Mouse (Mus musculus) G1E-ER4 (cell line): ENCODE results near the gene Cnpy3. TPM values are rescaled to one million over a fixed set of nuclear protein-coding genes. Genes with fewer than 3 reads are reported as not detected.

ENCODE experiments used
- GATA1 ChIP-seq: IDR thresholded peaks from one replicate; pipeline ENCODE4 v1.8.0; 2012; ENCODE audit warnings: low read length, inconsistent platforms
- polyA plus RNA-seq: library from polyadenylated mRNA; stranded (reverse); fragments of >175 nt; gene quantifications from 2 replicates; pipeline ENCODE4 v1.2.3, GENCODE M21; 2012

Gene Cnpy3
- polyA plus RNA-seq, 1 experiment = 81.9 TPM

GRCm38 (mm10) chr17:46728904-46729318, 23.1 kb downstream of the Cnpy3 start, which contains the start of gene Gnmt:
Gnmt (minus strand) TSS chr17:46729168.
- no peak for TF ChIP-seq GATA1

- TF ChIP-seq GATA1 = no peak
Observed at GRCm38 (mm10) chr17:46728496-46728895, 23.5 kb downstream of the Cnpy3 start.

GRCm38 (mm10) chr17:46728021-46728420, 24.0 kb downstream of the Cnpy3 start:
- no peak for TF ChIP-seq GATA1

- TF ChIP-seq GATA1 = no peak
Observed at GRCm38 (mm10) chr17:46727271-46727670, 24.7 kb downstream of the Cnpy3 start.

- TF ChIP-seq GATA1 = no peak
Observed at GRCm38 (mm10) chr17:46725731-46726645, 26.0 kb downstream of the Cnpy3 start.

- TF ChIP-seq GATA1 = no peak
Observed at GRCm38 (mm10) chr17:46725273-46725672, 26.7 kb downstream of the Cnpy3 start.

GRCm38 (mm10) chr17:46724477-46725084, 27.4 kb downstream of the Cnpy3 start:
- no peak for TF ChIP-seq GATA1

- TF ChIP-seq GATA1 = no peak
Observed at GRCm38 (mm10) chr17:46721077-46721476, 30.9 kb downstream of the Cnpy3 start.

- TF ChIP-seq GATA1 = no peak
Observed at GRCm38 (mm10) chr17:46714756-46715481, 37.1 kb downstream of the Cnpy3 start.

GRCm38 (mm10) chr17:46713849-46714248, 38.2 kb downstream of the Cnpy3 start:
- TF ChIP-seq GATA1 = no peak

- TF ChIP-seq GATA1 = no peak
Observed at GRCm38 (mm10) chr17:46712442-46712841, 39.6 kb downstream of the Cnpy3 start.

- no peak for TF ChIP-seq GATA1
Observed at GRCm38 (mm10) chr17:46711612-46712271, 40.3 kb downstream of the Cnpy3 start.

- TF ChIP-seq GATA1 = no peak
Observed at GRCm38 (mm10) chr17:46710959-46711597, 40.9 kb downstream of the Cnpy3 start, which contains the start of gene Pex6. Pex6 (plus strand) TSS chr17:46711463.

- TF ChIP-seq GATA1 = no peak
Observed at GRCm38 (mm10) chr17:46706375-46707089, 45.5 kb downstream of the Cnpy3 start.
